Mouse (Mus musculus) frontal cortex, postnatal 25 days (tissue): Measurements from ENCODE around the gene Per1.

Experiments used
- DNase-seq, 2 experiments: peaks; one replicate each; pipeline ENCODE4 v3.0.0; 2022; ENCODE audit warnings: low spot score in 2 of 2

Per1 gene

DNA sequence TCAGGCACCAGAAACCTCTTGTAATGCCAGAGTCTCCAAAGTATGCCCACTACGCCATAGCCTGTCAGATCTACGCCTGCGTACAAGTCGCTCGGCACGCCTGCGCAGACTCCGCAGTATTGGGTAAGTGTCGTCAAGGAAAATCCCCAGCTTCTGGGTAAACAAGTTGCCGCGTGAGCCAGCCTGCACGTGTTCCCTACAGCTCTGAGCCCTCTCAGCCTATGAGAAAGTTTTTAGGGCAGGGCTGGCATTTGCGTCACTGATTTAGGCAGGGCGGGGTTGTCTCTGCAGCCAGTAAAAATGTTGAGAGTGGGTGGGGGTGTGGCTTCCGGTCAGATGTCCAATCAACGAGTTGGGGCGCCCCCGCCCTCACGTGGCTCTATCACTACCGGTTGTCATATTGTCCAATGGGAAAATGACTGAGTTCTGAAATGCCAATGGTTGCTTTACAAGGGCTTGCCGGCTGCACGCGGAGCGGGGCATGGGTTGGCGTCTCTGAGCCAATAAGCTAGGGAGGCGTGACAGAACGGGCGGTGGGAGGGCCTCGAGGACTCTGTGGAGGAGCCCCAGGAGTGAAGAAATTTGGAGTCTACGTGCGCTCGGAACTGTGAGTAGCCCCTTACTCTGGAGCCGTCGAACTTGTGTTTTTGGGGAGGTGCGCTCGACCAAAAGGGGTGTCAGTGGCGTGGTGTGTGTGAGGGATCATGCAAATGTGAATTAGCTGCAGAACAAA is at the start of gene Per1:
Gene Per1, plus strand, starts transcription at position 521 of the 733 bp plus-strand sequence.
- DNase-seq, result peak; percentile 99

DNA sequence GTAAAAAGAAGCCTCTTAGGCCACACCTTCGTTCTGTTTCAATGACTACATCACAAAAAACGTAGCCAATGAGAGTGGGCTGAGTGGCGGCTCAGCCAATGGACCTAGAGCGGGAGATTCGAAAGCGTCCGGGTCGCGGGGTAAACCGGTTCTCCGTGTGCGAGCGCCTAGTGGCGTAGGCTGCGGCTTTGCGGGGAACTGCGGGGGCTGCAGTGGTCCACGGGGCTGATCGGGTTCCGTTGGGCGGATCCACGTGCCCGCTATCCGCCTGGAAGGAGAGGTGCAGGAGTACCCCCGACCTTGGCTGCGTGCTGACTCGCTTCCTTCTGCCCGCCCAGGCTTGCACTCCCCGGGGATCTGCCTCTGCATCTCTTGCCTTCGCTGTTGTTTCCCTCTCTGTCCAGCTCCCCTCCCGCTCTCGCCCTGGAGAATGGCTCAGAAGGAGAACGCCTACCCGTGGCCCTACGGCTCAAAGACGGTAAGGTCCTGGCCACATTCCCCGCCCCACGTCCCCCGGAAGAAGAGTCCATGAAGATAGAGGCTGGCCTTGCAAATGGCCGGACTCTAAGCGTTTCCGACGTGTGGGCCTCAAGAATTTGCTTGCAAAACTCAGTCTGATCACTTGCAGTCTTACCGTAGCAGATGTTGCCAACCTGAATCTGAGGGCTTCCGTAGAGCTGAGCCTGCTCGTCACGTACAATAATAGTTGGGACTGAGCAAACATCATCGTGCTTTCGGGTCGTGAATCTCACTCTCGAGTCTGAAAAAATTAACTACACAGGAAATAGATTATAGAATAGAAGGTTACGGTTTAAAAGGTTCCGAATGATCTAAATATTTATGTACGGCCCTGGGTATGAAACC is 49.3 kb upstream of the Per1 start, which contains the start of gene Aurkb:
Gene Aurkb, plus strand, starts transcription at position 117 of the 864 bp plus-strand sequence.
- peak in 1 of 2 experiments; percentile 56 for DNase-seq

DNA sequence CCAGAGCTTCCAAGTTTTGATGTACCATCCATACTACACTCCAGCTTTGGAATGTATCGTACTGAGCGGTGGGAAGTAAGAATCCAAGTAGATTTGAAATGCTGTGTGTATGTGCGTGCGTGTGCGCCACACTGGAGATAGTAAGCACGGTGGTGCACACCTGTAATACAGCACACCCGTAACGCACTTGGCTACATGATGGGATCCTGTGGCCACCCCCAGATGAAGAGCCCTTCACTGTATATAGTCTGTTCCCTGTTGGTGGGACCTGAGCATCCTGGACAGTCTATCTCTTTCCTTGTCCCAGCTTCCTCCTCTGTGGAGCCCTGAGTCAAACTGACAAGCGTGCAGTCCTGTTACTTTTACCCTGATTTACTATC is 48.6 kb upstream of the Per1 start:
- no peak for DNase-seq

DNA sequence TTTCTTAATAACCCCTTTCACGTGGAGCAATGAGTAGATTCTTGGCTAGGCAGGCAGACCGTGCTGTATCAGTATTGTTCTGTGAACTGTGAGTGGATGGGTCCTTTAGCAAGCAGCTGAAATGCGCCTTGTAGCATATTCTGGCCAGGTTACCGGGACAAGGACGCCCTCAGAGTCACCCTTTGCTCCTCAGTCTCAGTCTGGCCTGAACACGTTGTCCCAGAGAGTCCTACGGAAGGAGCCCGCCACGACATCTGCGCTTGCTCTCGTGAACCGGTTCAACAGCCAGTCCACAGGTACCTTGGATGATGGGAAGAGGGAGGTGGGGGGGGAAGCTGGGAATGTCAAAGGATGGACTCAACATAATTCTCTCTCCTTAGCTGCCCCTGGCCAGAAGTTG is 47.4 kb upstream of the Per1 start:
- DNase-seq, result no peak

DNA sequence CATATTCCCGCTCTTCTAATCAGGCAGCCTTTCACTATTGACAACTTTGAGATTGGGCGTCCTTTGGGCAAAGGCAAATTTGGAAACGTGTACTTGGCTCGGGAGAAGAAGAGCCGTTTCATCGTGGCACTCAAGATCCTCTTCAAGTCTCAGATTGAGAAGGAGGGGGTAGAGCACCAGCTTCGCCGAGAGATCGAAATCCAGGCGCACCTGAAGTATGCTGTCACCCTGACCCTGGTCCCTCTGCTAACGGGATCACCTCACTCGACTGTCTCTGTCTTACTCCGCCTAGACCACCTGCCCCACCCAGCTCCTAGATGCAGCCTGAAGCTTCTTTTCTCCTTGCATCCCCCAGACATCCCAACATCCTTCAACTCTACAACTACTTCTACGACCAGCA is 46.9 kb upstream of the Per1 start:
- no peak for DNase-seq

DNA sequence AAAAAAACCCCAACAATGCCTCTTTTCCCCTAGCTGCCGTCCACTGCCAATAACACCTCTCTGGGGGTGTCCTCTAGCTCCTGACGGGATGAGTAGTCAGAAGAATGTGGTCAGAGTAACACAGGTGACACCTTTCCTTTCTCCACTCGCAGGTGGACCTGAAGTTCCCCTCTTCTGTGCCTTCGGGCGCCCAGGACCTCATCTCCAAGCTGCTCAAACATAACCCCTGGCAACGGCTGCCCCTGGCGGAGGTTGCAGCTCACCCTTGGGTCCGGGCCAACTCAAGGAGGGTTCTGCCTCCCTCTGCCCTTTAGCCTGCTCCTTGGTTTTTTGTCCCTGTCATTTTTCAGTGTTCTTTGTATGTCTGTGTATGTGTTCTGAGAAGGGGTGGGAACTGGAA is 44.3 kb upstream of the Per1 start:
- no peak for DNase-seq

DNA sequence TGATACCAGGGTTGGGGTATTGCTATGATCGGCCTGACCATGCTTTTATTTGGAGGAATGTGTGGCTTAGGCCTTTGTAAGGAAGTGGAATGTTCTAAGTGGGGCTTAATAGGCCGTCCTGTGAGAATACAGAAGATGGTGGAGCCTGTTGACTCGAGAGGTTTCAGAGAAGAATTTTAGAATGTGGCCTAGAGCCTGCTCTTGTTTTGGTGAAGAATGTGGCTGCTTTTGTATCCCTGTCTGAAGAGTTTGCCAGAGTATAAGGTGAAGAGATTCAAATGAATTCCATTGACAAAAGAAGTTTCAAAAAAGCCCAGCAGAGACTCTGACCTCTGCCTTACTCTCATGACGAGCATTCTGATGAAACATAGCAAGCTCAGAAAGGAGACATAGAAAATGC is 43.2 kb upstream of the Per1 start:
- DNase-seq, result no peak

DNA sequence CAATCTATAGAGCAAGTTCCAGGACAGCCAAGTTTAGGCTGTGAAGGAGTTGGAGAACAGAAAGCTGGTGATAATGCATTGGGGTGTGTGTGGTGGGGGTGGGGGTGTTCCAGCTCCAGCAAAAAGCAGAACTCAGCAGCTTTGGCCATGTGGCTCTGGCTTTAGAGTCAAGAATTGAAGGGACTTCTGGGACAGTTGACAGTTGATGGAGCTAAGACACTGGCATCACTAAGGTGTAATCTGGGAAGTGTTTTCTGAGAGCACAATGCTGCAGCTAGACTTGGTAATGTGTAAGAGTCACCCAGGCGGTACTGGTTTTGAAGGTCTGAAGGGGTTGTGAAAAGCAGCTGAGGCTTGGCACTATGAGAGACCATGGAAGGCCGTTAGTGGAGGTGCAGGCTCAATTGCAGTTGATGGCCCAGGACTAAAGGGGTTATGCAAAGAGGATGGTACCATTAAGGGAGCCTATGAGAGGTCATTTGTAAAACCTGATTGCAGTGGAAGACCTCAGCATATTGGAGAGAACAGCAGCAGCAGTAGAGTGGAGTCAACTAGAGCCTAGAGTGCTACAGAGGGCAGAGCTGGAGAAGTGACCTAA is 42.1 kb upstream of the Per1 start:
- DNase-seq, result no peak

DNA sequence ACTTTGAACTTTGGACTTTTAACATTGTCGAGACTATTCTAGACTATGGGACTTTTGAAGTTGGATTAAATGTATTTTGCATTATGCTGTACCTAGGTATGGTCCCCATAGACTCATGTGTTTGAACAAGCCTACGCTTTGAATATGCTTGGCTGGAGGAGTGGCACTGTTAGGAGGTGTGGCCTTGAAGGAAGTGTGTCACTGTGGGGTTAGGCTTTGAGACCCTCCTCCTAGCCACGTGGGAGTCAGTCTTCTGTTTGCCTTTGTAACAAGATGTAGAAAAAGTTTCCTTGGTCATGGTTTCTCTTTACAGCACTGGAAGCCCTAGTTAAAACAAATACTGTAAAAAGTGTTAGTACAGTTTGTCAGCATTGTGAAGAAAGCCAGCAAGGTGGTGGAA is 41.2 kb upstream of the Per1 start:
- no peak for DNase-seq

DNA sequence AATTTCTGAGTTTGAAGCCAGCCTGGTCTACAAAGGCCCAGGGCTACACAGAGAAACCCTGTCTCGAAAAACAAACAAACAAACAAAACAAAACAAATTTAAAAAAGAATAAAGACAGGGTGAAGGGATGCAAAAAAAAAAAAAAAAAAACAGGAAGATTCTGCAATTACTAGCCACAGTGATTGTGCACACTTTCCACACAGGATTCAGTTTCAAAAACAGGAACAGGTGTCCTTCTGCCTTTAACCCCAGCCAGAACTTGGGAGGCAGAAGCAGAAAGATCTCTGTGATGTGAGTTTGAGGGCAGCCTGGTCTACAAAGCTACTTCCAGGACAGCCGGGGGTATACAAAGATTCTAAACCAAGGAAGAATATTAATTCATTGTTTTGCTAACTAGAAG is 36.8 kb upstream of the Per1 start:
- DNase-seq, result no peak

DNA sequence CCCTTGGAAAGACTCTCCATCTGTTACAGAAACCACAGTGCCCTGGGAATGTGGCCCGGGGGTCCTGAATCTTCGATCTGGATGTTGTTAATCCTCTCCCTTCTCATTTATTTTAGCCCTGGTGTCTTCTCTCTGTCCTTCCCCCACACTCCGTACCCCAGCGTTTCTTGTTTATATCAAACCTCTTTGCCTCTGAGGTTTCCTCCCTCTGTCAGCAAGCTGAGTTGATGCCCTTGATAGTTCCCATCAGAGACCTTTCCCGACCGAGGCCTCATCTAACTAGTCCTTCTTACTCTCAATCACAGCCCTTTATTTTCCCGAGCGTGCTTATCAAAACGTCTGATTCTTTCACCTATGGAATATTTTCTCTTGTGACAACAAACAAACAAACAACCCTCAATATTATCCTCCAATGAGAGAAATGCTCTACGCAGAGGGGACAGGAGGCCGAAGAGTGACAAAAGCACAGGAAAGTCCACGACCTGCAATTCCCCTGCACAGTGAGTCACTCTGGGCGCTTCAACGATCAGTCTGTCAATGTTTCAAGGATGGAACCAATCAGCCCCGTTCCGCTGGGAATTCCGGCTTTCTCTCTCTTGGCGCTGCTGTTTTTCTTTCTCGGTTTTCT is 36.2 kb upstream of the Per1 start:
- DNase-seq, result no peak

DNA sequence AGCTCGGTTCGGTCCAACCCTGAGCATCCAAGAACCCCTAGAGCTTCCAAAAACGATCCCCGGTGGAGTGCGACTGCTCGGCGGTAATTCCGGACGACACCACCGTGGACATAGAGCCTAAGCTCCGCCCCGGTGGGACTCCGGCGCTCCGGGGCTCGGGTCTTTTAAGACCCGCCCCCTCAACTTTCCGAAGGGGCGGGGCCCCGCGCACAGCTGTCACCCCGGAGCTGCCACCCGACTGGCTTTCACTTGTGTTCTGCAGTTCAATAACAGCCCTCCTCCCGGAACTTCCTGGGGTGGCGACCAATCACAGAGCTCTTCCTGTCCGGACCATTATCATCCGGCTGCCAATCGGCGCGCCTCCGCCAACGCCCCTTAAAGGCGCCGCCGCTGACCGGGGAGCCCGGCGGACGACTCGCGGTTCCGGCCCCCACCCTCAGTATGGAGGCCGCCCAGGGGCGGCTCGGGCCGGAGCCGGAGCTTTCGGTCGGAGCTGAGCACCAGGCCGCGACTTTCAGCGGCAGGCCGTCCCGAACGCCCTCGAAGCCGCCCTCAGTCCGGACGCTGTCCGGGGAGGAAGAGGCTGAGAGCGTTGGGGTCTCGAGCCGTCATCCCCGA is 35.6 kb upstream of the Per1 start, which contains the start of gene Borcs6:
Gene Borcs6, plus strand, starts transcription at position 361 of the 618 bp plus-strand sequence.
- DNase-seq, result peak; percentile 86 to 91

DNA sequence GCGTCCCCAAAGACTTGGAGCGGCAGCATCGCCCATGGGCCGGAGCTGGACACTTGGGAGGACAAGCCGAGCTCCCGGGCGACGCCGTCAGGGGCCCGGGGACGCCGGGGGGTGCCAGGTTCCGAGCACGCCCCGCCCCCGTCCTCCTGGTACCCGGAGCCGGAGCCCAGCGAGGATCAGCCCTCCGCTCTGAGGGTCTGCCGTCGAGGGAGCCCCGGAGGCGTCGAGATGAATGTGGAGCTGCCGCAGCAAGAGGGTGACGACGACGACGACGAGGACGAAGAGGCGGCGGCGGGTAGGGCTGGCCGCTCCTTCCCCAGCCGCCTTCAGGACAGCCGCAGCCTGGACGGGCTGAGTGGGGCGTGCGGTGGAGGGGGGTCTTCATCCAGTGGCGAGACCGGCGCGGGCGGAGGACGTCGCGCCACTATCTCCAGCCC is 35.0 kb upstream of the Per1 start:
- no peak for DNase-seq

DNA sequence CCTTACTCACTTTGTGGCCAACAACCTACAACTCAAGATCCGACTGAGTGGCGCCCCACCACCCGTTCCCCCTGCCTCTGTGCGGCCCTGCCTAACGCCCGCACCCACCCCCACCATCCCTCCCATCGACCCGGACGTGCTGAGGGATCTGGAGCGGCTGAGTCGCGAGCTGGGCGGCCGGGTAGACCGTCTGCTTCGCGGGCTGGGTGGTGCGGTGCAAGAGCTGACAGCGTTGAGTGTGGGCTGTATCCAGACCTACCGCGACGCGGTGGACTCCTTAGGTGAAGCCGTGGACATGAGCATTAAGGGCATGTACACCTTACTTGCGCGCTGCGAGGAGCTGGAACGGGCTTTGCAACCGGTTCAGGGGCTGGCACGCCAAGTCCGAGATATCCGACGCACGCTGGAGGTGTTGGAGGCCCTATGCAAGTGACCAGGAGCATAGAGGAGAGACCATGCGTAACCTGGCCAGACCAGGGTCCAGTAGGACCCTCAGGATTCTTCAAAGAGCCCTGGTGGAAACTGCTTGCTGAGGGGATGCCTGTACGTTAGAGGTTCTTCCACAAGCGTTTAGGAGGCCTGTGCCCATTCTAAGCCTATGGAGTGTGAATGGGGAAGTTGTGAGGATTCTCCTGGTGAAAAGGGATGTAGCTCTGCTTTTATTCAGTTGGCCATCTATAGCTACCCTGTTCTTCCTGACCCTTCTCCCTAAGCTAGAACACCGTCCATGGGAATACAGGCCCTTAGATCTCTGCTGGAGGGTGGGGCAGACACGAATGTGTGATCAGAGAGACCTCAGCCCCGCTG is 34.4 kb upstream of the Per1 start:
- no peak for DNase-seq

DNA sequence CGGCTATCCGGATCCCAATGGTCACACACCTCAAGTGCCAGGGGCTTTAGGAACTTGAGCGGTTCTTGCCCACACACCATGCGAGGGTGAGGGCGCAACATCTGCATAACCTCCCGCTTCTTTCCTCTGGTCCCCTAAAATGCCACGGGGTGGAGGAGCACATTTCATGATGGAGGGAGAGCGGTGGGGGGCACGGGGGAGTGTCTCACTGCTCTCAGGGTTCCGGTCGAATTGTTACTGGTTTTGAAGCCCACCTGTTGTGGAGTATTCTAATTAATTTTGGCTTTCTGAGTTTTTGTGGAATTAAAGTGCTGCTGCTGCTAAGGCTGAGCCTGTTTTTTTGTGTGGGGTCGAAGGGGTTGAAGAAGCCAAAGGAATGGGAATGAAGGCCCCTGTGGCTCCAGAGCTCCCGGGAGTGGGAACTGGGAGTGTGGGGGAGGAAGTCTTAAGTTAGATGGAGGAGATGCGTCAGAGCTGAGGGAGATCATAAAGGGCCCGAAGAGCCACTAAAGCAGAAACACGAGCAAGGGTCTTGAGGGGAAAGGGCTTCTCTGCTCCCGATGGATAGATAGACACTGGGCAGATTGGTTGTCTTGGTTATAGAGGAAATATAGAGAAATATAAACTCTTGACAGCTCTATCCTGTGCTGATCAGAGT is 33.6 kb upstream of the Per1 start:
- no peak for DNase-seq

DNA sequence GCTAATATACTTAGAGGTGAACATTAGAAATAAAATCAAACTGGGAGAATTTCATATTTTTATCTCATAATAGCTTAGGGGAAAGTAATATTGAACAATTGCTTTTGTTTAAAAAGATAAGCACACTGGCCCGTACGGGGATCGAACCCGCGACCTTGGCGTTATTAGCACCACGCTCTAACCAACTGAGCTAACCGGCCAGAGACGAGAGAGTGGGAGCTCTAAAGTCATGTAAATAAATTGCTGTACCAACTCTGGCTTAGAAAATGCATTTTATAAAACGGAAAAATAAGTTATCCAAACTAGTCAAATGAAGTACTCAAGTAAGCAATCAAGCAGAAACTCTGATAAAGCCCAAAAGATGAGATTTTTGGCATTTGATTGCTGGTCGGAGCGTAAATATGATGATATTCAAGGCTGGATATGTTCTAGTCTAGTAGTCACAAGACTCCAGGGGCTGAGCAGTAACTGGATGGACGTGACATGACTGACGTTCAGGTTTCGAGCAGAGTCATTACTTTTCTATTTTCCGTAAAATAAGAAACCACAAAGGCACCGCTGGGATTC is 32.7 kb upstream of the Per1 start:
- DNase-seq, result peak; percentile 75 to 78

DNA sequence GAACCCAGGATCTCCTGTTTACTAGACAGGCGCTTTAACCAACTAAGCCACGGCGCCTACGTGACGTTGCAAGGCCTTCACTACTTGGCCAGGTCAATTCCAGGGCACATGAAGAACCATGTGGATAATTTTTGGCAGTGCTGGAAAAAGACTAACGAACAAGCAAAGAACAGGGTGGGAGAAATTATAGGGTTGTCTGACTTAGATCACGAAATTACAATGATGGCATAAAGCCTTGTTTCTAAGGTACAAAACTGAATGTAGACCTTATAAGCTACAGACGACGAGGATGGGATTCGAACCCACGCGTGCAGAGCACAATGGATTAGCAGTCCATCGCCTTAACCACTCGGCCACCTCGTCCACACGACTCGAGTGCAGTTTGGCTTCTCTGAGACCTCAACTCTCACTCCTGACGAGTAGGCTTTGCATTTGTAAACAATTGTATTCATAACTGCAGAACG is 32.2 kb upstream of the Per1 start:
- DNase-seq, result peak; percentile 99

DNA sequence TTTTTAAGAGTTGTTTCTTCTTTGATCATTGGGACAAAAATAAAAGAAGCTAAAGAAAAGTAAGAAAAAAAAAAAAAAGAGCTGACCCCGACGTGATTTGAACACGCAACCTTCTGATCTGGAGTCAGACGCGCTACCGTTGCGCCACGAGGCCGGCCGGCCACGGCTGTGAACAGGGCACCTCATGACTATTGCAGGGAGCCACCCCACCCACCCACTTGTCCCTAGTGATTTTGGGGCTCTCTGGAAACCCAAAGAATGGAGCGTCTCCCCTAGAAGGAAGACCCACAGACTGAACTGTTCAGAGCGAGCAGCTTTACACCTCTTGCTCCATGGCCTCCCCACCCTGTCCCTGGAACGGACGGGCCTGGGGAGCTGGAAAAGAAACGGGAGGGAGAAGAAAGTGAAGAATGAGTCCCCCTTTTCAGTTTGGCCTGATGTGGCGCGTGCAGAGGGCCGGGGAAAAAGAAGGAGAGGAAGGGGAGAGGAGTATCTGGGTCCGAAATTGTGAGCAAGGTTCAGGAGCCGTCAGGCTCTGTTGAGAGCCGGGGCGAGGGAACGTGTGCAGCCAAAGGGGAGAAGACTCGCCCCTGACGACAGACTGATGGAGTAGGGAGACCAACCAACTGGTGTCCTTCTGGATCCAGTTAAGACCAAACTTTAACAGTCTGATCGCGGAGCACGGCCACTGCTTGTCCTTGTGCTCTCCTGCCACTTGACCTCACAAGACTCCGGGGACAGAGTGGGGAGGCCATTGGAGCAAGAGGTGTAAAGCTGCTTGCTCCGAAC is 31.4 kb upstream of the Per1 start:
- peak in 1 of 2 experiments; percentile 72 for DNase-seq
